Comparison of ENCODE assay signal across 19 mouse cellular contexts in genomic region chr4:130766387-130766786, GRCm38 (mm10). TPM values are rescaled to one million over a fixed set of nuclear protein-coding genes. Genes with fewer than 3 reads are reported as not detected.
A peak's percentile ranks its signal among the peaks of the same experiment; 100 is the strongest.
DNase-seq lines count a peak whose midpoint lies in the region; ATAC-seq and TF ChIP-seq lines count a peak whose summit lies in the region.
"Had no signal": no experiment of that assay in that cellular context is flagged by ENCODE, and none has a peak within 500 bp of the region (broad histone marks: within the 10 kb centered on the region; RNA-seq: fewer than 3 reads in every experiment).

No protein-coding gene starts in this region.

- no peaks in the 10 kb centered on the region for H3K9me3 ChIP-seq in liver, embryonic 13.5 days (replicated peaks)
- H3K9me3 ChIP-seq in liver, embryonic 12.5 days (replicated peaks), result no peaks in the 10 kb centered on the region
- H3K9me3 ChIP-seq in MEL (replicated peaks; ENCODE audit: insufficient read depth, low read length), result no peaks in the 10 kb centered on the region
- H3K9me3 ChIP-seq: G1E had no signal

- WGBS in liver, embryonic 13.5 days (ENCODE audit: insufficient replicate concordance), result 70% methylated on average over 2 of the region's 2 CpGs
- WGBS in liver, embryonic 12.5 days (ENCODE audit: insufficient replicate concordance), result 73% methylated on average over 2 of the region's 2 CpGs

- no peak overlapping the region for H3K4me3 ChIP-seq in liver, embryonic 13.5 days (replicated peaks)
- no peak overlapping the region for H3K4me3 ChIP-seq in liver, embryonic 12.5 days
- H3K4me3 ChIP-seq in MEL (ENCODE audit: control insufficient read depth in 1 of 2, insufficient read depth in 1 of 2, low read depth in 2 of 2, low read length in 2 of 2), result no peak overlapping the region

- H3K9ac ChIP-seq in liver, embryonic 13.5 days, result no peak overlapping the region
- H3K9ac ChIP-seq in liver, embryonic 12.5 days, result no peak overlapping the region
- H3K9ac ChIP-seq in MEL (ENCODE audit: control insufficient read depth, low read depth, low read length, poor library complexity, severe bottlenecking), result no peak overlapping the region

- no peaks in the 10 kb centered on the region for H3K79me2 ChIP-seq in MEL (ENCODE audit: control insufficient read depth, insufficient read depth, low read length, poor library complexity)

- no peak for TF ChIP-seq RAD21 in MEL (IDR thresholded peaks at IDR 0.05; ENCODE audit: low read depth, low read length)

- no peak for TF ChIP-seq EP300 in MEL (IDR thresholded peaks at IDR 0.05; ENCODE audit: low read depth in 1 of 2, low read length in 2 of 2)

- peaks cover 99% of the 10 kb centered on the region for H3K36me3 ChIP-seq in liver, embryonic 13.5 days
- H3K36me3 ChIP-seq in liver, embryonic 12.5 days, result peaks cover 98% of the 10 kb centered on the region
- H3K36me3 ChIP-seq in MEL (ENCODE audit: control insufficient read depth in 1 of 2, insufficient read depth in 2 of 2, low read length in 2 of 2), result peaks cover 0 to 55% of the 10 kb centered on the region in 2 experiments; a peak in 2 of 4 replicates

- 0 out of 2 replicates have a peak, but pooled peaks have one; percentile 30 for ATAC-seq in liver, embryonic 13.5 days (ENCODE audit: low read depth)
- ATAC-seq in liver, embryonic 12.5 days, result no peak
- ATAC-seq in megakaryocyte progenitor cell, adult 5-6 weeks (replicated peaks; ENCODE audit: poor library complexity), result peak; percentile 50; the same call in 1 of the 2 replicates
- ATAC-seq in megakaryocyte-erythroid progenitor cell, adult 5-6 weeks (replicated peaks; ENCODE audit: low FRiP score, low TSS enrichment, poor library complexity, severe bottlenecking), result peak; percentile 39
- ATAC-seq: activated CD4-positive, CD25-positive, alpha-beta regulatory T cell, adult 4 months; CD4-positive, CD25-positive, alpha-beta regulatory T cell, adult 4 months; Patski had no signal

- TF ChIP-seq CTCF in MEL (IDR thresholded peaks at IDR 0.05 in 2 of 3, conservative IDR thresholded peaks at IDR 0.05 in 1 of 3; ENCODE audit: control insufficient read depth in 1 of 3, insufficient read depth in 1 of 3, low read depth in 2 of 3, low read length in 3 of 3, poor library complexity in 1 of 3, severe bottlenecking in 1 of 3), result no peak

- no peak for TF ChIP-seq POLR2A in MEL (IDR thresholded peaks at IDR 0.05; ENCODE audit: control insufficient read depth in 1 of 2, insufficient read depth in 1 of 2, low read depth in 1 of 2, low read length in 2 of 2, poor library complexity in 1 of 2)

- no peak for DNase-seq in liver, embryonic 13.5 days
- no peak for DNase-seq in MEL (ENCODE audit: low read depth, low spot score)
- DNase-seq in lung, postnatal 36 days, result no peak
- DNase-seq in kidney, postnatal 4 days, result no peak
- no peak for DNase-seq in embryo, embryonic 10.5 days (ENCODE audit: low spot score)
- DNase-seq: adrenal gland, adult 8-10 months; adrenal gland, postnatal 25 days; B cell, adult 2 months; cerebellum, adult 11 months; cerebellum, adult 11-12 months; cerebellum, adult 18-20 months had no signal

- H3K27me3 ChIP-seq in liver, embryonic 13.5 days, result no peaks in the 10 kb centered on the region
- H3K27me3 ChIP-seq in liver, embryonic 12.5 days (replicated peaks), result no peaks in the 10 kb centered on the region
- no peaks in the 10 kb centered on the region for H3K27me3 ChIP-seq in MEL (ENCODE audit: control insufficient read depth in 1 of 2, insufficient read depth in 2 of 2, low read length in 2 of 2)
- H3K27me3 ChIP-seq: CH12.LX, Patski had no signal

- no peak overlapping the region for H3K27ac ChIP-seq in liver, embryonic 13.5 days
- no peak overlapping the region for H3K27ac ChIP-seq in liver, embryonic 12.5 days
- no peak overlapping the region for H3K27ac ChIP-seq in MEL (ENCODE audit: control insufficient read depth, low read depth, low read length)

- H3K4me2 ChIP-seq in liver, embryonic 13.5 days, result no peak overlapping the region
- no peak overlapping the region for H3K4me2 ChIP-seq in liver, embryonic 12.5 days

- H3K4me1 ChIP-seq in liver, embryonic 13.5 days (replicated peaks), result peaks cover 8% of the 10 kb centered on the region
- peaks cover 12% of the 10 kb centered on the region; the same call in 1 of the 2 replicates for H3K4me1 ChIP-seq in liver, embryonic 12.5 days
- H3K4me1 ChIP-seq in MEL (ENCODE audit: control insufficient read depth in 1 of 2, insufficient read depth in 2 of 2, low read length in 2 of 2), result no peaks in the 10 kb centered on the region

TF ChIP-seq in MEL, 35 proteins besides CTCF, POLR2A, EP300 and RAD21:
- TF ChIP-seq ZMIZ1 (IDR thresholded peaks at IDR 0.05; ENCODE audit: low read depth, low read length) (no peak), GATA1 (IDR thresholded peaks at IDR 0.05; ENCODE audit: low read depth, low read length) (0 out of 2 replicates have a peak, but pooled peaks have one; percentile 16)

RNA-seq across cellular contexts. Expression of gene Sdc3, which starts 25.9 kb away (rescaled TPM):
- 5.3 and 6.5 TPM in 2 replicates for polyA plus RNA-seq in liver, embryonic 13.5 days (2015; fragmentation: Nextera tagmentation; extraction: Ambion mirVana)
- polyA plus RNA-seq in liver, embryonic 12.5 days (2016; fragmentation: Nextera tagmentation; extraction: Ambion mirVana), result 8.0 and 9.8 TPM in 2 replicates
- 0.46 and 0.62 TPM in 2 replicates for total RNA-seq in MEL (2012; rRNA removed)
- polyA plus RNA-seq in MEL (2012; ENCODE audit: insufficient read depth in 1 of 2, insufficient read length in 2 of 2, low read depth in 1 of 2, low replicate concordance in 2 of 2, missing spikeins in 1 of 2), result 1 to 10 TPM in 1 of 2 experiments, not detected in 1; 6.7 TPM
- 0.69 and 2.0 TPM in 2 replicates for total RNA-seq in megakaryocyte progenitor cell, adult 5-6 weeks (2015)
- 0.44 and 0.75 TPM in 2 replicates for total RNA-seq in megakaryocyte progenitor cell, adult 5-6 weeks (2017)
- total RNA-seq in megakaryocyte-erythroid progenitor cell, adult 5-6 weeks (2014; fragmentation: Nextera tagmentation), result not detected in 2 replicates
- total RNA-seq in megakaryocyte-erythroid progenitor cell, adult 5-6 weeks (2017), result 0.42 and 2.2 TPM in 2 replicates
